Mouse (Mus musculus) ES-Bruce4 (cell line): ENCODE data around the gene Mnd1.

ENCODE experiments used
- CTCF ChIP-seq: IDR thresholded peaks from one replicate; pipeline ENCODE4 v1.8.1; 2011; ENCODE audit warnings: low read depth, low read length
- EP300 ChIP-seq: IDR thresholded peaks from 2 replicates; pipeline ENCODE4 v1.6.1; 2011; ENCODE audit warnings: low read depth, low read length; ENCODE audit not compliant: insufficient read depth
- POLR2A ChIP-seq: IDR thresholded peaks from one replicate; pipeline ENCODE4 v1.8.1; 2011; ENCODE audit warnings: low read length; ENCODE audit not compliant: insufficient read depth

- no peak for TF ChIP-seq POLR2A
- no peak for TF ChIP-seq CTCF
- no peak for TF ChIP-seq EP300
Observed at GRCm38 (mm10) chr3:84103536-84103935, 52.0 kb downstream of the Mnd1 start.
